Mouse (Mus musculus): ENCODE results near the gene Gucd1. TPM values are rescaled to one million over a fixed set of nuclear protein-coding genes. Genes with fewer than 3 reads are reported as not detected.

Gene Gucd1
- total and polyA plus RNA-seq, 3 experiments = 16.8 to 19.0 (median 18.0) TPM

DNA sequence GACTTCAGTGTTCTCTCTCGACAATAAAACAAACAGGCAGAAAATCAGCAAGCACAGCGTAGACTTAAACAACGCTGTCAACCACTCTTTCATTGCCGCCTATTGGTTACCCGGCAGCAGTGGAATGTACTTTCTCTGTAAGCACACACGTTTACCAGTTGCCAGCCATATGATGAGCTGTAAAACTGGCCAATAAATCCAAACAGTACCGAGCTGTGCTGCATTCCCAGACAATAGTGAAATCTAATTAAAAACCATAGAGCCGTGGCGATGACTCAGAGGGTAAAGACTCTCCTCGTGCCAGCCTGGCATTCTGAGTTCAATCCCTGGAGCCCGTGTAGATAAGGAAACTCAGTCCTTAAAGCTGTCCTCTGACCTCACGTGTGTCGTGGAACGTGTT, 30.7 kb upstream of the Gucd1 start:
- Histone ChIP-seq H3K4me2 (ENCODE audit: insufficient read depth, low read depth, poor library complexity, severe bottlenecking) (no peak overlapping the region), H3K4me1 (ENCODE audit: control insufficient read depth in 1 of 2, insufficient read depth in 2 of 2) (peaks cover 0 to 4% of the 10 kb centered on the region in 2 experiments; a peak in 1 of 4 replicates), H3K79me2 (replicated peaks; ENCODE audit: control insufficient read depth, extremely low read depth, insufficient read depth, poor library complexity, severe bottlenecking) (no peaks in the 10 kb centered on the region), H3K9me3 (replicated peaks; ENCODE audit: low read length) (peaks cover 3% of the 10 kb centered on the region), H3K4me3 (replicated peaks in 1 of 3; ENCODE audit: low read depth in 2 of 3, low read length in 2 of 3, poor library complexity in 1 of 3) (no peak overlapping the region), H3K36me3 (replicated peaks in 1 of 2; ENCODE audit: control insufficient read depth in 1 of 2, insufficient read depth in 1 of 2, low read length in 1 of 2) (no peaks in the 10 kb centered on the region), H3K9ac (ENCODE audit: insufficient read depth, low read depth) (no peak overlapping the region), H3K27me3 (replicated peaks) (no peaks in the 10 kb centered on the region), H3K27ac (ENCODE audit: insufficient read depth, low read depth) (no peak overlapping the region)
- DNase-seq (ENCODE audit: extremely low read depth) = no peak
- TF ChIP-seq JUND (conservative IDR thresholded peaks at IDR 0.05; ENCODE audit: low read depth, low read length) (no peak), GABPA (IDR thresholded peaks at IDR 0.05; ENCODE audit: insufficient replicate concordance, low read depth, low read length) (no peak), UBTF (IDR thresholded peaks at IDR 0.05; ENCODE audit: low read depth, low read length) (no peak), CTCF (conservative IDR thresholded peaks at IDR 0.05 in 1 of 2, IDR thresholded peaks at IDR 0.05 in 1 of 2; ENCODE audit: low read depth in 2 of 2, low read length in 2 of 2) (no peak), BHLHE40 (IDR thresholded peaks at IDR 0.05; ENCODE audit: low read depth, low read length) (no peak), POLR2AphosphoS2 (IDR thresholded peaks at IDR 0.05; ENCODE audit: low read depth, low read length) (no peak), ZKSCAN1 (IDR thresholded peaks at IDR 0.05; ENCODE audit: borderline replicate concordance, low read depth, low read length) (no peak), JUN (IDR thresholded peaks at IDR 0.05; ENCODE audit: insufficient read depth, low read depth, low read length) (no peak), EP300 (IDR thresholded peaks at IDR 0.05; ENCODE audit: low read length) (no peak), CHD2 (IDR thresholded peaks at IDR 0.05; ENCODE audit: low read length) (no peak), ZNF384 (IDR thresholded peaks at IDR 0.05; ENCODE audit: low read depth, low read length) (no peak), RAD21 (IDR thresholded peaks at IDR 0.05; ENCODE audit: low read depth, low read length) (no peak), MAZ (IDR thresholded peaks at IDR 0.05; ENCODE audit: low read depth, low read length) (no peak), PAX5 (IDR thresholded peaks at IDR 0.05; ENCODE audit: low read length) (no peak), USF2 (conservative IDR thresholded peaks at IDR 0.05; ENCODE audit: low read depth, low read length) (no peak), IRF4 (IDR thresholded peaks at IDR 0.05; ENCODE audit: low read depth, low read length) (no peak), MAX (IDR thresholded peaks at IDR 0.05; ENCODE audit: low read length) (no peak), SIN3A (IDR thresholded peaks at IDR 0.05; ENCODE audit: low read length) (no peak)
- dilution Hi-C loops (cut with MboI; ENCODE audit: extremely low pct_ligation_motif_present, extremely low pct_unique_long_range_greater_than_20kb, low sequenced_read_pairs) (no loop called here), in situ Hi-C loops (cut with MboI; ENCODE audit: low pct_ligation_motif_present, low pct_unique_long_range_greater_than_20kb, low sequenced_read_pairs) (no loop called here)

DNA sequence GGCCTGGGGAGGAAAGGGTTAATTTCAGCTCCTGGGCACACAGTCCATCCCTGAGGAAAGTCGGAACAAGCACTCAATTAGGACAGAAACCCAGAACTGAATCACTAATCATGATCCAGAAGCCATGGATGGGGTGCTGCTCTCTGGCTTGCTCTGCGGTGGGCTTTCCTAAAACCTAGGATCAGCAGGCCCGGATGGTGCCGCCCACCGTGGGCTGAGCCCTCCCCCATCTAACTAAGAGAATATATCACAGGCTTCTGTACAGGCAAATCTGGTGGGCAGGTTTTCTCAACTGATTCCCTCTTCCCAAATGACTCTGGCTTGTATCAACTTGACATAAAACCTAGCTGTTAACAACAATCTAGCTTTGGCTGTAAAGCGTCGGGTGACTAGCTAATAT, 30.1 kb upstream of the Gucd1 start:
- H3K36me3 ChIP-seq (replicated peaks in 1 of 2; ENCODE audit: control insufficient read depth in 1 of 2, insufficient read depth in 1 of 2, low read length in 1 of 2) = no peaks in the 10 kb centered on the region
- no peaks in the 10 kb centered on the region for H3K27me3 ChIP-seq (replicated peaks)
- peaks cover 3% of the 10 kb centered on the region for H3K9me3 ChIP-seq (replicated peaks; ENCODE audit: low read length)
- no peaks in the 10 kb centered on the region for H3K79me2 ChIP-seq (replicated peaks; ENCODE audit: control insufficient read depth, extremely low read depth, insufficient read depth, poor library complexity, severe bottlenecking)
- no peak overlapping the region for H3K4me3 ChIP-seq (replicated peaks in 1 of 3; ENCODE audit: low read depth in 2 of 3, low read length in 2 of 3, poor library complexity in 1 of 3)
- dilution Hi-C loops (cut with MboI; ENCODE audit: extremely low pct_ligation_motif_present, extremely low pct_unique_long_range_greater_than_20kb, low sequenced_read_pairs) (no loop called here), in situ Hi-C loops (cut with MboI; ENCODE audit: low pct_ligation_motif_present, low pct_unique_long_range_greater_than_20kb, low sequenced_read_pairs) (no loop called here)
- H3K4me1 ChIP-seq (ENCODE audit: control insufficient read depth in 1 of 2, insufficient read depth in 2 of 2) = peaks cover 0 to 4% of the 10 kb centered on the region in 2 experiments; a peak in 1 of 4 replicates
- no peak overlapping the region for H3K27ac ChIP-seq (ENCODE audit: insufficient read depth, low read depth)
- H3K9ac ChIP-seq (ENCODE audit: insufficient read depth, low read depth) = no peak overlapping the region
- TF ChIP-seq KAT2A (IDR thresholded peaks at IDR 0.05; ENCODE audit: insufficient replicate concordance, low read length) = no peak
- TF ChIP-seq MAFK (IDR thresholded peaks at IDR 0.05; ENCODE audit: insufficient replicate concordance, low read length) = no peak
- no peak for TF ChIP-seq POLR2A (IDR thresholded peaks at IDR 0.05; ENCODE audit: low read depth, low read length)
- TF ChIP-seq ZC3H11A (IDR thresholded peaks at IDR 0.05; ENCODE audit: low read depth, low read length) = no peak
- TF ChIP-seq SIN3A (IDR thresholded peaks at IDR 0.05; ENCODE audit: low read length) = no peak
- no peak for TF ChIP-seq JUND (conservative IDR thresholded peaks at IDR 0.05; ENCODE audit: low read depth, low read length)
- no peak for TF ChIP-seq HCFC1 (IDR thresholded peaks at IDR 0.05; ENCODE audit: low read depth, low read length)
- TF ChIP-seq MYC (IDR thresholded peaks at IDR 0.05; ENCODE audit: low read depth, low read length) = no peak
- H3K4me2 ChIP-seq (ENCODE audit: insufficient read depth, low read depth, poor library complexity, severe bottlenecking) = no peak overlapping the region
- DNase-seq (ENCODE audit: extremely low read depth) = no peak

Data from CH12.LX (cell line).